Mouse (Mus musculus) WW6 (cell line): ENCODE results near the gene Morn1.
"Not testable (repeated sequence)": the region's sequence is repeated elsewhere in the genome, so short reads cannot be mapped to it uniquely, and the experiment has no call there.

Experiments used
- DNase-seq: peaks from one replicate; pipeline ENCODE4 v3.0.0-alpha.2; 2013; ENCODE audit warnings: low read depth, low spot score

The Morn1 gene

DNA sequence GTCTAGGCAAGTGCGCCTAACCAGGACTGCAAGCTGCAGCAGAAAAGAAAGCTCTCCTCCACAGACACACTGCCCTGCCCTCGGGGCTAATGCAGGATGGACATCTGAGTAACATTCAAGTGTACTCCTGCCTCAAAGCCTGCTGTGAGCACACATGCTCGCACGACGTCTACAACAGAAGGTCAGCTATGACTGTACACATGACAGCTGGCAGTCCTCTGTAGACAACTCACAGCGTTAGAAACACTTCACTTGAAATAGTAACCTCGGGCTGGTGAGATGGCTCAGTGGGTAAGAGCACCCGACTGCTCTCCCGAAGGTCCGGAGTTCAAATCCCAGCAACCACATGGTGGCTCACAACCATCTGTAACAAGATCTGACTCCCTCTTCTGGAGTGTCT, 7.6 kb upstream of the Morn1 start:
- DNase-seq = not testable (repeated sequence)

DNA sequence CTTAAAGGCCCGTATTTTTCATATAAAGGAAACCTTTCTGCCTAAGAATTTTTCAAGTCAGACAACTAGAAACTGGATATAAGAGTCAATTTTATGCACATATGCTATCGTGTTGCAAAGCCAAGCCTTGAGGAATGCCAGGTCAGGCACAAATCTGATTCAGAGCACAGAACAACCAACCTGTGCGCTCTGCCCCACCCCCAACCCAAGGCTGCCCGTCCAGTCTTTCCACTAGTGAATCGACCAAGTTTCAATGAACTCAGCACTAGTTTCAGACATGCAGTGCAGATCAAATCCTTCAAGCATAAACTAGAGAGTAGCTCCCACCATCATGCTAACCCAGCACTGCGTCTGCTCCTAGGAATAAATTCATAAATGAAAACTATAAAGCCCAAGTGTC, 6.7 kb upstream of the Morn1 start:
- DNase-seq = no peak

DNA sequence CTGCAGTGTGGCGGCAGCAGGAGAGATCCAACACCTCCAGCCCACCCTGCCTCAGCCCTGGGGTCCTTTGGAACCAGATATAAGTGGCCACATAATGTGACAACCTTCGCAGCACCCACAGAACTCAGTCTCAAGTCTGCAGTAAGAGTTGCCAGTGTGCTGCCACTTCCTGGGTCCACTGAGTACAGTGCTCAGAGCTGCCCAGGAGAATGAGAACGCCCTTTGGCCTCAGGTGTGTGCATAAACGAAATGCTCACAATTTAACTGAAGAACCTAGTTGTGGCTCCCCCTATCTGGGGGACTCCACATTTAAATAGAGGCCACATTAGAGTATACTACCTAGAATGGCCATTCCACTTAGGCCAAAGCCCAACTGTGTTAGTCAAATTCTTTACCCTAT, 2.8 kb upstream of the Morn1 start:
- no peak for DNase-seq

DNA sequence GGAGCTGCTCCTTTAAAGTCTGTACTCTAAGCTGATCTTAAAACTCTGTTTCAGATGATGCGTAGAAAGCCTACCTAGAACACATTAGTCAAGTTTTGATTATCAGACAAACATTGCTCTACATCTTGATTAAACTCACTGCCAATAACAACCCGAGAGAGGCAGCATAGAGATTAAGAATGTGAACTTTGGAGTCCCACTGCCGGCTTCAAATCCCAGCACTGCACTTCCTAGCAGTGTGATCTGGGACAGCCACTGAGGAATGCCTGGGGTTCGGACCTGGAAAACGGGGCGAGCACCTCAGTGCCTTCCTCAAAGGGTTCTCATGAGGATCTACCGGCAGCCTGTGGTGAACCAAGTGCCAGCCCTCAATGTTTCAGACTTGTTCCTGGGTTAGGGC, 2.0 kb upstream of the Morn1 start:
- DNase-seq = no peak

DNA sequence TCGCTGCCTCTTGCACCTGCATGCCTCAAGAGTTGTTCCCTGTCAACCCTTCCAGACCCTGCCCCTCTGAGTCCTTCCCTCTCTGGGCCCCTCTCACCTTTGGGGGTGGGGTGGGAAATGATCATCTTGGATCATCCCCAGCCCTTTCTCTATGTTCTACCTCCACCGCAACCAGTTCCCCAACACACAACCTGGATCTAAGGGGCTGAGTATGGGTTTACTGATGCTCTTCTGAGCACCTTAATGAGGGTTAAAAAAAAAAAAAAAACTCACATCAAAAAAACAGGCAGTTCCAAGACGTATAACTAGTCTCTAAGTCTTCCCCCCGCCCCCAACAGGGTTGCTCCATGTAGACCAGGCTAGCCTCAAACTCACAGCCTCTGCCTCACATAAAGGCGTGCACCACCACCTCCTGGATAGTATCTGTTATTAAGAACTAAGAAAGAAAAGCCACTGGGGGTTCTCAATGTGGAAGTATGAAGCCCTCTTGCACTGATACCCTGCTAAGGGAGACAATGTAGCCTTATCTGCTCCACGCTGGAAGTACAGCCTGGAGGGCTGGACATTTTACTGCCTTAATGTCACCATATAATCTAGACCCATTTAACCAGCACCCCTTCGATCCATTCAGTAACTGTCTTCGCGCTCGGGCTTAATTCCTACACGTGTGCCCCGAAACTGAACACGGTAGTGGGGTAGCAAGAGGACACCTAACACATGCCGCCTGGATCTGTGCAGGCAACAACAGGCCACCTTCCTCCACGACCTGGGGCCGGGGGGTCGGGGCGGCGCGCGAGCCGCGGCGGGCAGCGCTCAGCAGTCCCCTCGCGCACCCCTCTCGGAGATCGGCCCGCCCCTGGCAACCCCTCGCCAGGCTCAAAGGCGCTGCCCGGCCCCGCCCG, 920 bp upstream of the Morn1 start:
- DNase-seq = no peak

DNA sequence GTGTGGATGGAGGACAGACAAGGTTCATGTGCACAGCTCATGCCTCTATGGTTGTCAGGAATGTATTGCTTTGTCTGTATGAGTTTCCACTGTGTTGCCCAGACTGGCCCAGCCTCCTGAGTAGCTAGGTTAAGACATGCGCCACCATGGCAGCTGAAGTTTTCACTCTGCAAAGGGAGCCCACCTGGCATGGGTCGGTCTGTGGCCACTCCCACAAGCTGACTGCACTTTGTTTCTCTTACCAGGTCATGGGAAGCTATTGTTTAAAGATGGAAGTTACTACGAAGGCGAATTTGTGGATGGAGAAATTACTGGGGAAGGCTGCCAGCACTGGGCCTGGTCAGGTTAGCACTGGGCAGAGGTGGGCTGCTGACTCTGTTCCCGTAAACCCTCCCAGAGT, 2.9 kb downstream of the Morn1 start:
- no peak for DNase-seq

DNA sequence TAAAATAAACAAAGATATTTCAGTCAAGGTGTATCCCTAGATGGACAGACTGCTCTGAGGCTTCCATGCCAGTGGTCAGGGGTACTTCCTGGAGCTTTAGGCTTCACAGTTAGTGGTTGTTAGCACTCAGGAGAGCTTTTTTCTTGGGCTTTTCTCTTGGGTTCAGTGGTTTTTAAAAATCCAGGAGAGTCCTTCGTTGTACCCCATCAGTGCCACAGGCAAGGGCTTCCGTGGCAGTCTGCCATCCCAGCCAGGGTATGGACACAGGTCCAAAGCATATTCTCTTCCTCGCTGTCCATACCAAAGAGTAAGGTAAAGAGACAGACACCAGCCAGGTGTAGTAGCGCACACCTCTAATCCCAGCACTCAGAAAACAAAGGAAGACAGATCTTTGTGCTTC, 3.8 kb downstream of the Morn1 start:
- DNase-seq = no peak

DNA sequence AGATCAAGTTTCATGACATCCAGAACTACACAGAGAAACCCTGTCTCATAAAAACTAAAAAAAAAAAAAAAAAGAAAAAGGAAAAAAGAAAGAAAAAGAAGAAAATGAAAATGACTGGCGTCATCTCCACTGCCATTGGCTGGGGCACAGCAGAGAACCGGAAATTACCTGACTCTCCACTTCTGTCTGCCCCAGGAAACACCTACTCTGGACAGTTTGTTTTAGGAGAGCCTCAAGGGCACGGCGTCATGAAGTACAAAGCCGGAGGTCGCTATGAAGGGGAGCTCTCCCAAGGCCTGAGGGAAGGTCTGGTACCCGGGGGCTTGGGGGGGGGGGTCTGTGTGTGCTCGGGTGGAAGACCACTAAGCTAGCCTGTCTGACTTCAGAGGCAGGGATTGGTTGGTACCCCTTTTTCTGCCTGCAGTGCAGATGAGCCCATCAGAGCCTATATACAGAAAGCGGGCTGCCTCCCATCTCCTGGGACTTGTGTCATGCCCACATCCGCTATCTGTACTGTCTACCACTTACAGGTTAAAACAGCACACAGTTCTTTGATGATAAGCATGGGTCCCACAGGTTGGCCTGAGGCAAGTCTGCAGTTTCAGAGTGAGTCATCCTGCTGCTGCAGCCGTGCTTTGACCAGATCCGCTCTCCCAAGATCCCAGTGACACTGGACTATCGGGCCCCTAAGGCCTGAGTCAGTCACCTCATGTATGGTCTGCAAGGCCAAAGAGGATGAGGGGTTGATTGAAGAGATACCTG, 4.5 kb downstream of the Morn1 start:
- no peak for DNase-seq

DNA sequence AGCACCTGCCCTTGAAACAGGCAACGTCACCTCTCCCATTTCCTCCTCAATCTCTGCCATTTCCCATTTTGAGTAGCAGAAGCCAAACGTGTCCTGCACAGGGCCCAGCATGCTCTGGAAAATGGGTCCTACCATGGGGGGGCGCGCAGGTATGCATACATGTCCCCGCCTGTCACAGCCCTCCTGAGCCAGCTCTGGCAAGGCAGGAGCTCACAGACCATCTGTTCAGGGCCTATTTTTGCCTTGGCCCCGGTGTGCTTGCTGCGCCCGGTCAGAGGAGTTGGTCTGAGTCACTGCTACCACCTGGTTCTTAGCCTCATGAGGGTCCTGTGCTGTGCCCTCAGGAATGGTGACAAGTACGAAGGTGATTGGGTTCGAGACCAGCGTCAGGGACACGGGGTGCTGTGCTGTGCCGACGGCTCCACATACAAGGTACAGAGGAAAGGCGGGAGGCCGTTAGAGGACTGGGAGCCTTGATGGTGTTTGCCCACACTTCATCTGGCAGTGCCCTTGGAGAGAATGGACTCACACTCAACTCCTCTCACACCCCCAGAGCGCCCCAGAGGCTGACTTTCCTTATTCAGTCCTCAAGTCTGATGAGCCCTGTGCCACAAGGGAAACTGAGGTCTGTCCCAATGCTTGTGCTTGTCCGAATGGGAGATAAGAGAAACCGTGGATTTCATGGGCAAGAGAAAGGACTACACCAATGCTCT, 6.5 kb downstream of the Morn1 start:
- no peak for DNase-seq

DNA sequence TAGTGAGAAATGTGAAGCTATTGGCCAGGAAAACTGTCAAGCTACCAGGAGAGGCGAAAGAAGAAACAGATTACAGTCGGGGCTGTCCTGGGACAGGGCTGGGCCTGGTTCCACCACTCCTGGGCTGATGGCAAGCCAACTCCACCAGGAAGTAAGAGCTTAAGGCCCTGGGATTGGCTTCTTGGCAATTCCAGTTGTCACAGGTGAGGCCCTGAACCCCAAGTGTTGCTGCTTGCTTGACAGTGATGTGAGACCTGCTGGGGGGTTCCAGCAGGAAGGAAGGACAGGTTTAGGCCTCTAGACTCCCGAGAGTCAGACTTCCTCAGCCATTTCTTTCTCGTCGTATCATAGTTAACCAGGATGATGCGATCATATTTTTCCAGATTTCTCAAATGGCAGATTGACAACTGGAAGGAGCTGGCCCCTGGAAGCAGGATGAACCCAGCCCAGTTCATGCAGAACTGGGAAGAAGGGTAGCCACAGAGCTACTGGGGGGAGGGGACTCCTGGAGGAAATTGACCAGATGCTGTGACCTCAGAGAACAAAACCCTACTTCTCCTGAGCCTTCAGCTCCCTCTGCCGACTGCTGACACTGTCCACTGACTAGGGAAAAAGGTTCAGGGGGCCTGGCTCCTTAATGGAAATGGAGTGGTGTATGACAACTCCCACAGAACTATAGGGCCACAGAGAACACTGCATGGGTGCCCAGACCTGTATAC, 7.2 kb downstream of the Morn1 start:
- no peak for DNase-seq

DNA sequence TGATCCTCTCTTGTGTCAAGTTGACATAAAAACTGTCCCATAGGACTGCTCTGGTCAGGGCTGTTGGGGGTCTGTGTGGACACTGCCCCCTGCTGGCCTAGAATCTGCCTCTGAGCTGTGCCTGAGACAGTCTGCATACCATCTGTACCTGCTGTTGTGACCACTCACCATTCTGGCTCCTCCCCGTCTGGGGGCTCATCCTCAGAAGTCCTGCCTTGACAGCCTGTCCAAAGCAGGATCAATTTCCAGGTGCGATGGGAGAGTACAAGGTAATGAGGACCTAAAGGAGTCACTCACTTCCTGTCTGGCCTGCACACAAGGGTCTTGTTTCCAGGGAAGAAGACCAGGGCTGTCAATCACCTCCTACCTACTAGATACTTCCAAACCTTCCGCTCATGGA, 8.2 kb downstream of the Morn1 start:
- DNase-seq = peak; percentile 33

DNA sequence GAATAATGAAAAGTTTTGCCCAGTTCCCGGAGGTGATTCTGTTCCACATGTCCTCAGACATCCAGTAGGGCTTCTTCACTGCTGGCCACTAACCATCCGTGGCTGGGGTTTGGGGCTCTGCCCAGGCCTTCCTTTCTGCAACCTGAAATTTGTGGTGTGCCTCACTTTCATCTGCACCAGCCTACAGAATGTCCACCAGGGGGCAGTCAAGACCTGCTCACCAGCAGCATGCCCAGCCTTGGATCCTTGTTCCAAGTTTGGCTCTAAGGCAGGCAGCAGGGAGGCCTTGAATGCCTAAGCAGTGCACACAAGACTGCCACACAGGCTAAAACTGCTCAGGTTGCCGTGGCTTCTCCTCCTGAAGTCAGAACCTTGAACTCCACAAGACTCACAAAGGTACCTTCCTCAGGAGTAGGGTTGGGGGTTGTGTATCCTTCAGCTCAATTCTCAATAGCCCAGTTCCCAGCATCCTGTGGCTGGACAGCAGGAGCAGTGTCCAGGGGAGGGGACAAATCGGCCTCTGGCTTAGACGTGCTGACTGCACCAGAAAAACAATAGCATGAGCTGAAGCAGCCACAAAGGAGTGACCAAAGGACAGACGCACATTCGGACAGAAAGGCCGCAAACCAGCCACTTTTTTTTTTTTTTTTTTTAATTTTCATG, 9.0 kb downstream of the Morn1 start:
- DNase-seq = peak; percentile 61

DNA sequence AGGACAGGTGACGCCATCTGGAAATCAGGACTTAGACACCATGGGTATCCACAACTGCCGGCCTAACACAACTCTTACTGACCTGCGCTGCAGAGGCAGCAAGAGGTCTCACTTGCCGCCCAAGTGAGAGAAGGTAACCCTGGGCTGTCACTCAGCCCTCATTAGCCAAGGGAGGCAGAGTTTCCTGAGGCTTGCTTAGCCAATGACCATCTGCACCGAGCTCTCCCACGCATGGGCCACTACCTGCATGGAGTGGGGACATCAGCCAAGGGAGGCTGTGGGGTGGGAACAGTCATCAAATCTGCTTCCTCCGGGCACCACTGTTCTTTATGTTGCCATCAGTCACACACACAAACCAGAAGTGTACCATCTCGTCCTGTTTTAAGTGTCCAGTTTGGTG, 9.6 kb downstream of the Morn1 start:
- DNase-seq = no peak

DNA sequence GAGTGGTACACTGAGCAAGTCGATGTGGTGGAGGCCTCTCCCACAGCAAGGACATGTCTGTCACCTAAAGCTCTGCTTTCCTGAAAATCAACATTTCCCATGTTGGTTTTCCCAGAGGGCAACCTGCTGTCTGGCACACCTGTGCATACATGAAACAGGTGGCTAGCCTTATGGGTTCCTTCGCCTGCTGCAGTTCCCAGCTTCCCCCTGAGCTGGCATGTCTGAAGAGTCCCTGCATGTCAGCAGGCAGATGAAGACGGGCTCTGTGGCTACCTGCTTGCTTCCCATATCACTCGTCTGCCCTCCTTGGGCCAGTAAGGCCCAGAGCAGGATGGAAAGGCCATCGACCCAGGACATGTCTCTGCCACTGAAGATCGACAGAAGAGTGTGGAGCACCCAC, 11.1 kb downstream of the Morn1 start:
- no peak for DNase-seq

DNA sequence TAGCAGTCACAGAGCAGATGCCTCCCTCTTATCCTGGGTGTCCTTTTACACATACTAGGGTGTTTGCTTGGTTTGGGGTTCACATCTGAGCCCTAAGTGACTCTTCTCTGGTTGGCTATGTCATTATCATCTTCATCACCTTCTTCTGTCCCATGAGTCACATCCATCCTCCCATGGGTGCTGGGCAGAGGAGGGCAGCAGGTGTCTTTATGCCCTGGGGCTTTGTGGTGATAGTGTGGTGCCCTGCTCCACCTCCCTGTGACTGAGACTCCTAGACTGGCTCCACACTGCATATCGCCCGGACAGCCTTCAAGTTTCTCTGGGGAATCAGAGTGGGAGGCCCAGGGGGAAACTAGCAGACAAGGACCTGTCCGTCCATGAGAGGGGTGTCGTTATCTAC, 12.2 kb downstream of the Morn1 start:
- no peak for DNase-seq

DNA sequence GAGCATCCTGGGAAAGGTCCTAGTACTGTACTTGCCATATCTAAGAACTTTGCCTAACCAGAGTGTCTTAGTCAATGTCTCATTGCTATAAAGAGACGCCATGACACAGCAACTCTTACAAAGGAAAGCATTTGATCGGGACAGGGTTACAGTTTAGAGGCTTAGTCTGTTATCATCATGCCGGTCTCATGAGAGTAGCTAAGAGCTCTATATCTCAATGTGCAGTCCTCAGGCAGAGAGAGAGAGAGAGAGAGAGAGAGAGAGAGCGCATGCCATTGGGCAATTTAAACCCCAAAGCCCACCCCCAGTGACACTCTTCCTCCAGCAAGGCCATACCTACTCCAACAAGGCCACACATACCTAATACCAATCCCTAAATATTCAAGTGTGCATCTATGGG, 21.5 kb downstream of the Morn1 start:
- no peak for DNase-seq

DNA sequence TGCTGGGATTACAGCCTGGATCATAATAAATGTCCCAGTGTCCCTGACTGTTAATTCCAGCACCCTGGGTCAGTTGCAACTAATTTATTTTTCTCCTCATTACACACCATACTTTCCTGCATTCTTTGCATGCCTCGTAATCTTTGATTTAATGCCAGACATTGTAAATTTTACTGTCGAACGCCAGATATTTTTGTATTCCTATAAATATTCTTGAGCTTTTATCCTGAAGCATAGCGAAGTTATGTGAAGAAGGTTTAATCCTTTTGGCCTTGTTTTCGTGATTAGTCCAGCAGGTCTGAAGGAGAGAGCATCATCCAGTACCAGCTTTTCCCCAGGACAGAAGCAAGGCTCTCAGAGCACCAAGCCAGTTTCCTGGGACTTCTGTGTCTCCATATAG, 23.1 kb downstream of the Morn1 start:
- DNase-seq = no peak

DNA sequence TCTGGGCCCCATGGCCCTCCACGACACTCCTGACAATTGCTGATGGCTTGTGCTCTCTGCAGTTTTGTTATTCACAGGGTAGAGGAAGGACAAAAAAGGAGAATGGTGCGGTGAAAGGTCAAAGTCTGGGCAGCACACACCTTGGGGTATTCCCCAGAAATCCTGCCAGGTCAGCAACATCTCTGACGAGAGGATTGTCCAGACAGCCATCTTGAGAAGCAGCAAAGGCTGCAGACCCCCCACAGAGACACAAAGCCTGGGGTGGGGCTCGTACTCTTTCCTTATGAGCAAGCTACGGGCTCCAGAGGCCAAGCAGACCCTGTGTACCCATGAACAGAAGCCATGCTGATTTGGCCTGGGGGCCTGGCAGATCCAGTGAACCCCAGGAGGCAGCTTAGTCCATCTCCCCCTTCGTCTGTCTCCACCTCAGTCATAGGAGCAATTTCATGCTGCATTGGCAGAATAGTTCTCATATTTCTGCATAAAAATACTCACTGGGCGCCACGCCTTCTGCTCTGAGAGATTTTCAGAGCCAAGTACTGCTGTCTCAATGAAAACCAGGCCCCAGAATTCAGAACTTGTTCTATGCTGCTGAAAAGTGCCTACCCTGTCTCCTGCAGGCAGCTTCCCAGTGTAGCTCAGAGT, 27.5 kb downstream of the Morn1 start:
- no peak for DNase-seq

DNA sequence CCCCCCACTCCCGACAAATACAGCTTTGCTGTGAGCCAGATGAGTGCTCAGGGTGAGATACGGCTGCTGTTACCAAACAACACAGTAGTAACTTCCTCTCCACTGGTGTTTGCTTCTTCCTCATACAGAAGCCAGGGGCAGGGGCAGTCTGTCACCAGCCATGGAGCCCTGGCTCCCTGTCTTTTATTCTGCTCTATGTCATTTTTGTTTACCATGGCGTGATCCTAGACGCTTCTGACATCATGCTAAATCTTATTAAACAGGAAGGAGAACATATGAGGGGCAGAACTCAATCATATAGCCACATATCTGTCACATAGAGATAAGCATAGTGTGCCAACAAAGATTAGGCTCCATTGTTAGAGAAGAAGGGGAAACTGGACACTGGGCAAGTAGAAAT, 30.2 kb downstream of the Morn1 start:
- no peak for DNase-seq

DNA sequence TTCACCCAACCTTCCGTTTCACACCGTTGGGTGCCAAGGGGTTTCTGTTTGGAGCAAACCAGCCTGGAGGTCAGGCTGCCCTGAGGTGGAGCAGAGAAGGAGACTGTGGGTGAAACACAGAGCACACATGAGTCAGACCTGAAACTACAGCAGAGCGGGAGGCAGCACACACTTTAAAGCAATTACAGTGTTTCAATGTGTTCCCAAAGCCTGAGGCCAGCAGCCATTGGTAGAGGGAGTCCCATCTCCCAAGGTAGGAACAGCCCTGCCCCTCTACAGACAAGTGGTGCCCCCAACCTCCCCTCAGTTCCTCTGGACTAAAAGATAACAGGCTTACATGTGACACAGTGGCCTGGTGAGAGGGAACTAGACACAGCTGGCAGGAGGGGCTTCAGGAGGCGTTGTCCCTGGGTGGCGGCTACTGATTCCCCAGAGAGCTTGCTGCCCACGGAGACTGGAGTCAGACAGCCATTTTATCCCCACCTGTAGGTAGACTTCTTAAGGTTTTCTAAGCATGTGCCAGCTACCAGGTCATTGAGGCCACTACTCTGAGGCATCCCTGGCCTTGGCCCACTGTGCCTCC, 31.1 kb downstream of the Morn1 start:
- DNase-seq = no peak
